Mouse (Mus musculus) midbrain, embryonic 12.5 days (tissue): ENCODE results near the gene Itih3. TPM values are rescaled to one million over a fixed set of nuclear protein-coding genes. Genes with fewer than 3 reads are reported as not detected.

Source experiments
- polyA plus RNA-seq: library from polyadenylated mRNA; unstranded; fragments of >200 nt; fragmentation: Nextera tagmentation; extraction: Ambion mirVana; gene quantifications from 2 replicates; pipeline ENCODE4 v1.2.1, GENCODE M21; 2016

The Itih3 gene
- polyA plus RNA-seq, 1 experiment from 2014 or later: 0.55 TPM

Other genes with a start within 250 kb of the Itih3 start
- 21.5 and 24.0 TPM in 2 replicates for gene Sfmbt1, start 208.9 kb downstream of the Itih3 start, polyA plus RNA-seq
- 21.2 and 26.0 TPM in 2 replicates for gene Tmem110, start 98.2 kb downstream of the Itih3 start, polyA plus RNA-seq
- gene Mustn1, start 44.6 kb downstream of the Itih3 start, polyA plus RNA-seq: 0.43 and 0.68 TPM in 2 replicates
- gene Itih4, start 37.3 kb downstream of the Itih3 start, polyA plus RNA-seq: not detected in 2 replicates
- gene Itih1, start 19.5 kb upstream of the Itih3 start, polyA plus RNA-seq: not detected in 2 replicates
- 20.1 and 22.6 TPM in 2 replicates for gene Nek4, start 27.6 kb upstream of the Itih3 start, polyA plus RNA-seq
- gene Glt8d1, start 77.6 kb upstream of the Itih3 start, polyA plus RNA-seq: 67.9 and 69.0 TPM in 2 replicates
- 277 and 281 TPM in 2 replicates for gene Spcs1, start 77.9 kb upstream of the Itih3 start, polyA plus RNA-seq
- 214 and 226 TPM in 2 replicates for gene Pbrm1, start 95.4 kb upstream of the Itih3 start, polyA plus RNA-seq
- gene Gnl3, start 95.4 kb upstream of the Itih3 start, polyA plus RNA-seq: 79.5 and 80.7 TPM in 2 replicates
- gene Smim4, start 205.2 kb upstream of the Itih3 start, polyA plus RNA-seq: 61.1 and 62.3 TPM in 2 replicates
- gene Nt5dc2, start 207.3 kb upstream of the Itih3 start, polyA plus RNA-seq: 446 and 464 TPM in 2 replicates
- 39.7 and 40.3 TPM in 2 replicates for gene Stab1, start 244.9 kb upstream of the Itih3 start, polyA plus RNA-seq